Mouse (Mus musculus) forebrain, embryonic 16.5 days (tissue): ENCODE measurements around the gene Naa20. TPM values are rescaled to one million over a fixed set of nuclear protein-coding genes. Genes with fewer than 3 reads are reported as not detected.

Source experiments
- ATAC-seq: fragments of 200-750 bp; cut with Nextera tagmentation; 2 replicates; pipeline ENCODE4 v1.8.0; 2017; ENCODE audit warnings: mild to moderate bottlenecking, moderate library complexity
- H3K27ac ChIP-seq: fragments of 300-500 bp; sonication (generic); 2 replicates; pipeline ENCODE4 v1.5.1; 2014; ENCODE audit warnings: low read length, control low read depth
- H3K27me3 ChIP-seq: fragments of 300-500 bp; sonication (generic); replicated peaks from 2 replicates; pipeline ENCODE4 v1.6.1; 2014; ENCODE audit warnings: low read length; ENCODE audit not compliant: control insufficient read depth, insufficient read depth
- H3K36me3 ChIP-seq: fragments of 300-500 bp; sonication (generic); 2 replicates; pipeline ENCODE4 v1.6.1; 2014; ENCODE audit not compliant: control insufficient read depth, insufficient read depth
- H3K4me1 ChIP-seq: fragments of 300-500 bp; sonication (generic); replicated peaks from 2 replicates; pipeline ENCODE4 v1.6.1; 2014; ENCODE audit warnings: low read length; ENCODE audit not compliant: control insufficient read depth, insufficient read depth
- H3K4me2 ChIP-seq: fragments of 300-500 bp; sonication (generic); 2 replicates; pipeline ENCODE4 v1.6.1; 2014; ENCODE audit warnings: mild to moderate bottlenecking, low read length, control low read depth
- H3K4me3 ChIP-seq: fragments of 300-500 bp; sonication (generic); replicated peaks from 2 replicates; pipeline ENCODE4 v1.5.1; 2014; ENCODE audit warnings: mild to moderate bottlenecking, low read length, control low read depth
- H3K9ac ChIP-seq: fragments of 300-500 bp; sonication (generic); replicated peaks from 2 replicates; pipeline ENCODE4 v1.6.1; 2014; ENCODE audit warnings: low read depth, low read length, control low read depth
- H3K9me3 ChIP-seq: fragments of 300-500 bp; sonication (generic); 2 replicates; pipeline ENCODE4 v1.6.1; 2016; ENCODE audit warnings: low read length; ENCODE audit not compliant: control insufficient read depth
- WGBS: fragments of 180-500 bp; shearing (Covaris S2); extraction: QIAGEN DNeasy Blood & Tissue Kit; methylation state at CpG from one replicate; pipeline ENCODE4 v1.1.7; 2014; 5-methylcytosine and 5-hydroxymethylcytosine counted together
- microRNA-seq: library from miRNA; unstranded; fragments of <30 nt; microRNA quantifications from one replicate; pipeline ENCODE4, GENCODE M21; 2017
- polyA plus RNA-seq: library from polyadenylated mRNA; unstranded; fragments of >200 nt; fragmentation: Nextera tagmentation; extraction: Ambion mirVana; gene quantifications from 2 replicates; pipeline ENCODE4 v1.2.1, GENCODE M21; 2015

Naa20 gene
- polyA plus RNA-seq, 1 experiment from 2014 or later = 127 TPM

DNA sequence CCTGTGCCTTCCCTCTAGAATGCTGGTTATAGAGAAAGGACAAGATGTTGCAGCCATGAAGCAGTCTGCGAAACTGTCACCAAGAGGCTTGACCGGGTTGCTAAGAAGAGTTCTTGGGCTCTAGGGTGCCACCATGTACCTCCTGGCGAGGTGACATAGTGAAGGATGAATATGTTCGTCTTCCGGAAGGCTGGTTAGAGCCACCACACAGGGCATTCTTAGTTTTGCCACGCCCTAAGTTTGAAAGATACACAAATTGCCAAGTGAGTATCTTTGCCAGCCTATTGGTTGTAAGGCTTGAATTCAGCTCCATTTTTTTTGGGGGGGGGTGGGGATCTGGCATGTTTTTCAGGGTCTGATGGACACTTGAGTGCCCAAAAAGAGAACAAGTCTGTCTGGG lies 56.2 kb downstream of the Naa20 start:
- Histone ChIP-seq H3K27ac (no peak overlapping the region), H3K4me3 (no peak overlapping the region), H3K4me2 (no peak overlapping the region), H3K27me3 (no peaks in the 10 kb centered on the region), H3K36me3 (no peaks in the 10 kb centered on the region), H3K4me1 (peaks cover 12% of the 10 kb centered on the region), H3K9me3 (no peaks in the 10 kb centered on the region), H3K9ac (no peak overlapping the region)
- WGBS = 69% methylated on average over 6 of the region's 6 CpGs
- ATAC-seq = no peak

DNA sequence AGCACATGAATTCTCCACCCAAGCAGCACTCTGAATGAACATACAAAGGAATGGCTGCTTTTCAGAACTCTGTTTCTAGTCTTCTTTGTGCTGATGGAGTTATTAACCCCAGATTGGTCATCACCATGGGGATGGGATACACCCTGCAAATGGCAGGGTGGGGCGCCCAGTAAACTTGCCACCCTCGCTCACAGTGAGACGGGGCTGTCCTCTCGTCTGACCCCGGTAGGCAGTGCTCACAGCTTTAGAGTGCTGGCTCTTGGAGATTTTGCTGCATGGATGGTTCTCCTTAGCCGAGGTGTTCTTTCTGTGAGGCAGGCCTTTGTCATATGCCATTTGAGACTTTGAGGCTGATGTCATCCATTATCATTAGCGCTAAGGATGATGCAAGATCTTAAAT lies 56.7 kb downstream of the Naa20 start:
- H3K9me3 ChIP-seq = no peaks in the 10 kb centered on the region
- ATAC-seq = 0 out of 2 replicates have a peak, but pooled peaks have one; percentile 41
- no peak overlapping the region for H3K4me2 ChIP-seq
- no peak overlapping the region for H3K9ac ChIP-seq
- no peaks in the 10 kb centered on the region for H3K27me3 ChIP-seq
- no peak overlapping the region for H3K4me3 ChIP-seq
- peaks cover 12% of the 10 kb centered on the region for H3K4me1 ChIP-seq
- H3K36me3 ChIP-seq = no peaks in the 10 kb centered on the region
- WGBS = 39% methylated on average over 7 of the region's 7 CpGs
- H3K27ac ChIP-seq = no peak overlapping the region

GRCm38 (mm10) chr2:145961861-145962260 lies 60.0 kb downstream of the Naa20 start:
- Histone ChIP-seq H3K4me1 (peaks cover 9% of the 10 kb centered on the region), H3K9me3 (no peaks in the 10 kb centered on the region), H3K27me3 (no peaks in the 10 kb centered on the region), H3K4me3 (no peak overlapping the region), H3K4me2 (no peak overlapping the region), H3K9ac (no peak overlapping the region), H3K36me3 (no peaks in the 10 kb centered on the region), H3K27ac (no peak overlapping the region)
- 71% methylated on average over 5 of the region's 5 CpGs for WGBS
- ATAC-seq = no peak

Small RNA genes lying within 50 kb of the gene (microRNA-seq; reads per million reads assigned to microRNA genes)
- gene Gm25026 = not detected

Other genes starting within 250 kb of the Naa20 start
- 9.9 and 10.7 TPM in 2 replicates for gene Rin2, start 226.9 kb upstream of the Naa20 start, polyA plus RNA-seq
- gene Cfap61, start 32.7 kb downstream of the Naa20 start, polyA plus RNA-seq = 1.3 and 3.8 TPM in 2 replicates
- gene Crnkl1, start 32.9 kb downstream of the Naa20 start, polyA plus RNA-seq = 33.8 and 34.3 TPM in 2 replicates